Mouse (Mus musculus): ENCODE measurements around the gene Nemp1. TPM values are rescaled to one million over a fixed set of nuclear protein-coding genes. Genes with fewer than 3 reads are reported as not detected.
A peak's percentile ranks its signal among the peaks of the same experiment; 100 is the strongest.

Gene Nemp1
- total RNA-seq, 2 experiments from 2014 or later: 1.5 to 2.1 TPM

DNA sequence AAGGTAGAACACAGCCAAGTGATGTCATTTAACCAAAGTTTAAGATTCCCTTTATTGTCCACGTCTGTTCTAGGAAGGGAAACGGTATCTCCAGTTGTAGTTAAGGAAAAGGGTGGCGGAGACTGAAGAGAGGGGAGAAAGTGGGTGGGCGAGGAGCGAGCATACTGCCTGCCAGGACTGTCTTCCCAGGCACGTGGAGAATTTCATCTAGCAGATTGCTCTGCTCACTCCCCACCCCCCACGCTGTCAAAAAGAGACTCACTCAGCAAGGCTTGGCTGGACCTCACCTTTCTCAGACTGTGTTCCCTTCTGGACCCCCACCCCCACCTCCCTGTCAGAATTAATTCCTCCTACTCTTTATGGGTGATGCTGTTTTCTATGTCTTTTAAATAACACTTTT is 2.5 kb downstream of the Nemp1 start:
- intact Hi-C loops (cut with DNase I): no loop called here
- no peak for TF ChIP-seq CTCF (IDR thresholded peaks at IDR 0.05)
- peak overlapping the region; percentile 76 for H3K4me3 ChIP-seq

GRCm38 (mm10) chr10:127670185-127670584 is 3.5 kb downstream of the Nemp1 start:
- Histone ChIP-seq H3K27ac (no peak overlapping the region), H3K4me3 (no peak overlapping the region)
- intact Hi-C loops (cut with DNase I): loop anchor here (10.0 kb wide), 1 partner anchor 595 kb away; the partner anchor contains the start of genes Agap2 and Tspan31
- no peak for DNase-seq
- TF ChIP-seq CTCF (IDR thresholded peaks at IDR 0.05): no peak

More for the DNA sequence above, 2.5 kb downstream of the Nemp1 start:
- peak overlapping the region; percentile 95 for H3K27ac ChIP-seq
- no peak for DNase-seq

- peak; percentile 60 for TF ChIP-seq CTCF (IDR thresholded peaks at IDR 0.05)
- Histone ChIP-seq H3K4me3 (no peak overlapping the region), H3K27ac (no peak overlapping the region)
- intact Hi-C loops (cut with DNase I): loop anchor here (10.0 kb wide), 1 partner anchor 596 kb away; the partner anchor contains the start of genes Agap2 and Tspan31
- peak; percentile 21 for DNase-seq
Observed at GRCm38 (mm10) chr10:127671276-127671675, 4.6 kb downstream of the Nemp1 start.

- Histone ChIP-seq H3K27ac (peak overlapping the region; percentile 46), H3K4me3 (no peak overlapping the region)
- TF ChIP-seq CTCF (IDR thresholded peaks at IDR 0.05): no peak
- intact Hi-C loops (cut with DNase I): loop anchor here (10.0 kb wide), 1 partner anchor 599 kb away; the partner anchor contains the start of genes Agap2 and Tspan31
- DNase-seq: no peak
Observed at GRCm38 (mm10) chr10:127674046-127674655, 7.5 kb downstream of the Nemp1 start.

GRCm38 (mm10) chr10:127674794-127675522 is 8.3 kb downstream of the Nemp1 start:
- peak overlapping the region; percentile 83 for H3K27ac ChIP-seq
- DNase-seq: peak; percentile 85
- peak overlapping the region; percentile 62 for H3K4me3 ChIP-seq
- no peak; the same call in 1 of the 2 replicates for TF ChIP-seq CTCF (IDR thresholded peaks at IDR 0.05)
- intact Hi-C loops (cut with DNase I): loop anchor here (1.0 to 10.0 kb wide), 2 partner anchors 34 to 600 kb away; partner anchors contain the start of genes Agap2 and Tspan31

- DNase-seq: no peak
- intact Hi-C loops (cut with DNase I): loop anchor here (1.0 to 10.0 kb wide), 2 partner anchors 35 to 601 kb away; partner anchors contain the start of genes Agap2 and Tspan31
- no peak for TF ChIP-seq CTCF (IDR thresholded peaks at IDR 0.05)
- Histone ChIP-seq H3K4me3 (peak overlapping the region; percentile 82), H3K27ac (peak overlapping the region; percentile 83)
Observed at GRCm38 (mm10) chr10:127675859-127676398, 9.2 kb downstream of the Nemp1 start.

DNA sequence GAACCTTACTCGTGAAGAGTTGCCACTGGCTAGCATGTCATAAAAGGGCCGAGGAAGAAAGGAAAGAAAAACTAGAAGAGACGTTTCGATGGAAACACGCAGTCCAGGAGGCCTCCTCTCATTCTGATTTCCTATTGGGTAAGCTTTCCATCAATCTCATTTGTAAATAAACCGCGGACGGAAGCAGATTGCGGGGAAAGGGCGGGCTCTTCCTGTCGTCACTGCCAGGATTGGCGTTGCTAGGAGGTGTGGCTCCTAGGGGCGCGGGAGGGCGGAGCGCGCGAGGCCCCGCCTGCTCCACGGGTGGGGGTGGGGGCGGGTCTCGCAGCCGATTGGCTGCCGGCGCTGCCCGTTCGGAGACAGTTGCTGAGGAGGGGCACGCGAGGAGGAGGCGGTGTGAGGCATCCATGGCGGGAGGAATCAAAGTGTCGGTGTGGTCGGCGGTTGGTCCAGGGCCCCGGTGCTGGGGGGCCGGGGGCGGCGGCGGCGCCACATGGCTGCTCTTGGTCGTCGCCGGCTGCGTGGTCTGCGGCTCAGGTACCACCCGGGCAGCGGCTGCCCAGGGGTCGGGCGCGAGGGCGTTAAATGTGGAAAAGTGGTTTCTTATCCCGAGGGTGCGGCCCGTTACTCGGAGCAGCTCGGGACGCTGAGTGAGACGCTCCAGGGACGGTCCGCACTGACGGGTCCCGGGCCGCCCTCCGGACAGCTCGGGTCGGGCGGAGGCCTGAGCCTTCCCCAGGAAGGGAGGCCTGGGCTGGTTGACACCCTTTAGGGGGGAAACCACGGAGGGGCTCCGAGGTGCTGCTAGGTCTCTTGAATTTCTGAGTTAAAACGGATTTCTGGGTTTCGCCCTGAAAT is 10.2 kb downstream of the Nemp1 start:
- no peak for TF ChIP-seq CTCF (IDR thresholded peaks at IDR 0.05)

GRCm38 (mm10) chr10:127677591-127678336 is 11.1 kb downstream of the Nemp1 start:
- DNase-seq: peak; percentile 54
- TF ChIP-seq CTCF (IDR thresholded peaks at IDR 0.05): peak; percentile 70
- peak overlapping the region; percentile 82 for H3K4me3 ChIP-seq
- H3K27ac ChIP-seq: peak overlapping the region; percentile 80
- intact Hi-C loops (cut with DNase I): loop anchor here (10.0 kb wide), 1 partner anchor 603 kb away; the partner anchor contains the start of genes Agap2 and Tspan31

More for the DNA sequence above, 10.2 kb downstream of the Nemp1 start:
- Histone ChIP-seq H3K4me3 (peak overlapping the region; percentile 82), H3K27ac (peak overlapping the region; percentile 83)
- intact Hi-C loops (cut with DNase I): loop anchor here (10.0 kb wide), 1 partner anchor 602 kb away; the partner anchor contains the start of genes Agap2 and Tspan31
- DNase-seq: peak; percentile 96

- DNase-seq: no peak
- no peak overlapping the region for H3K27ac ChIP-seq
- H3K4me3 ChIP-seq: no peak overlapping the region
- intact Hi-C loops (cut with DNase I): loop anchor here (10.0 kb wide), 1 partner anchor 604 kb away; the partner anchor contains the start of genes Agap2 and Tspan31
- no peak for TF ChIP-seq CTCF (IDR thresholded peaks at IDR 0.05)
Observed at GRCm38 (mm10) chr10:127679208-127679607, 12.5 kb downstream of the Nemp1 start.

DNA sequence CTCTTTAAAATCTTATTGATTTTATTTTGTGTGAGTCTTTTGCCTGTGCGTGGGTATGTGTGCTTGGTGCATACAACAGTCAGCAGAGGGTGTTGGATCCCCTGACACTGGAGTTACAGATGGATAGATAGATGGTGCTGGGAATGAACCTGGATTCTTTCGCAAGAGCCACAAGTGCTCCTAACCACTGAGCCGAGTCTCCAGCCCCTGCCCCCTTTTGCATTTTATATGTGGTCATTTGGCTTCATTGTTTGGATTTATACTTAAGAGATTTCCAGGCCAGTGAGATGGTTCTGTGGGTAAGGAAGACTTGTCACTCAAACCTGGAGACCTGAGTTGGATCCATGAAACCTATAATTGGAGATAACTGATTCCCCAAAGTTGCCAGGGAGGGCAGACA is 13.2 kb downstream of the Nemp1 start:
- H3K4me3 ChIP-seq: no peak overlapping the region
- H3K27ac ChIP-seq: no peak overlapping the region
- DNase-seq: no peak
- intact Hi-C loops (cut with DNase I): loop anchor here (10.0 kb wide), 1 partner anchor 605 kb away; the partner anchor contains the start of genes Agap2 and Tspan31
- no peak for TF ChIP-seq CTCF (IDR thresholded peaks at IDR 0.05)

- no peak for DNase-seq
- no peak for TF ChIP-seq CTCF (IDR thresholded peaks at IDR 0.05)
- Histone ChIP-seq H3K4me3 (no peak overlapping the region), H3K27ac (no peak overlapping the region)
- intact Hi-C loops (cut with DNase I): no loop called here
Observed at GRCm38 (mm10) chr10:127682886-127683285, 16.2 kb downstream of the Nemp1 start.

Measured in gastrocnemius, adult 2 months (tissue).